ENCODE assay signal across 8 mouse cellular contexts in the genomic region with DNA sequence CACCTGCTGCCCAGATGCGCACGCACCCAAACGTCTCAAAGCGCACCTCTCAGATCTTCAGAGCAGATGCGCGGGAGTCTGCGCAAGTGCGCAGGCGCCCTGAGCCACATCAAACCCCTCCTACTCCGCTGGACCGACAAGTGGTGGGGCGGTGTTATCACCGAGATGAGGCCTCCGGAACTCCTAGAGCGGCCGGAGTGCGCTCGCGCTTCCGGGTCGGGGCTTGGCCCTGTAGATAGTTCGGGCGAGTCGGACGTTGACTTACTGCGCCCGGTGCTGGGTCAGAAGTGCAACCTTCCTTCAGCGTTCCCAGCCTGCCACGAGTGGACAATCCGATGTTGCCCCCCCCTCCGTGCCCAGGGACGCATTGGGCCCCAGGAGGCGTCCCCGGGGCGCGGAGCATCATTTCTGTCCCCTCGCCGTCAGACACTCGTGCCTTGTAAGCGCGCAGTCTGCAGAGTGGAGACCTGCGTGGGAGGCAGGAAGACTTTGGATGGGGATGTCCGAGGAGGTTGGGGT. TPM values are rescaled to one million over a fixed set of nuclear protein-coding genes. Genes with fewer than 3 reads are reported as not detected.
DNase-seq lines count a peak whose midpoint lies in the region; ATAC-seq lines count a peak whose summit lies in the region.

No protein-coding gene starts in this region.

- DNase-seq in 3T3-L1 (ENCODE audit: low read depth, low spot score) = peak; percentile 88
- peak; percentile 52 to 67 for DNase-seq in adrenal gland, postnatal 4 days (ENCODE audit: low spot score in 2 of 2)
- DNase-seq in embryonic facial prominence, embryonic 14.5 days (ENCODE audit: low spot score) = peak; percentile 98
- peak; percentile 87 for DNase-seq in heart, adult 9 months (ENCODE audit: low spot score in 2 of 2)
- peak; percentile 69 to 71 for DNase-seq in monocyte, adult 2 months (ENCODE audit: low read depth in 1 of 2, low spot score in 2 of 2)
- DNase-seq in spleen, postnatal 36 days (ENCODE audit: low spot score in 2 of 2) = peak; percentile 92 to 94

- under 1% methylated on average over 42 of the region's 43 CpGs for WGBS in embryonic facial prominence, embryonic 14.5 days
- under 1% methylated on average over 43 of the region's 43 CpGs for WGBS in kidney, embryonic 14.5 days
- WGBS in limb, embryonic 15.5 days = under 1% methylated on average over 43 of the region's 43 CpGs

- H3K27me3 ChIP-seq in embryonic facial prominence, embryonic 14.5 days (replicated peaks; ENCODE audit: control insufficient read depth, insufficient read depth, low read length) = no peaks in the 10 kb centered on the region
- H3K27me3 ChIP-seq in kidney, embryonic 14.5 days (ENCODE audit: control insufficient read depth, insufficient read depth, low read length) = no peaks in the 10 kb centered on the region
- no peaks in the 10 kb centered on the region for H3K27me3 ChIP-seq in limb, embryonic 15.5 days

- ATAC-seq in embryonic facial prominence, embryonic 14.5 days (ENCODE audit: low read depth) = peak; percentile 94
- ATAC-seq in kidney, embryonic 14.5 days (ENCODE audit: low FRiP score, low TSS enrichment) = peak; percentile 93
- peak; percentile 83 for ATAC-seq in limb, embryonic 15.5 days (ENCODE audit: insufficient number of reproducible peaks, low FRiP score, low TSS enrichment, low read depth)

- peak overlapping the region; percentile 89 for H3K9ac ChIP-seq in embryonic facial prominence, embryonic 14.5 days (ENCODE audit: low read depth, low read length)
- peak overlapping the region; percentile 85 for H3K9ac ChIP-seq in kidney, embryonic 14.5 days (ENCODE audit: low read depth, low read length)
- H3K9ac ChIP-seq in limb, embryonic 15.5 days = peak overlapping the region; percentile 83

- H3K36me3 ChIP-seq in embryonic facial prominence, embryonic 14.5 days (ENCODE audit: control insufficient read depth, insufficient read depth, low read length) = peaks cover 41% of the 10 kb centered on the region
- H3K36me3 ChIP-seq in kidney, embryonic 14.5 days (ENCODE audit: control insufficient read depth, insufficient read depth, low read length) = peaks cover 38% of the 10 kb centered on the region
- peaks cover 38% of the 10 kb centered on the region for H3K36me3 ChIP-seq in limb, embryonic 15.5 days

- H3K9me3 ChIP-seq in embryonic facial prominence, embryonic 14.5 days (ENCODE audit: control insufficient read depth, low read length) = no peaks in the 10 kb centered on the region
- no peaks in the 10 kb centered on the region for H3K9me3 ChIP-seq in kidney, embryonic 14.5 days (ENCODE audit: control insufficient read depth, low read length)
- no peaks in the 10 kb centered on the region for H3K9me3 ChIP-seq in limb, embryonic 15.5 days

- peak overlapping the region; percentile 92 for H3K4me2 ChIP-seq in embryonic facial prominence, embryonic 14.5 days (ENCODE audit: low read depth, low read length)
- H3K4me2 ChIP-seq in kidney, embryonic 14.5 days (replicated peaks; ENCODE audit: low read depth, low read length) = peak overlapping the region; percentile 86
- H3K4me2 ChIP-seq in limb, embryonic 15.5 days = peak overlapping the region; percentile 79

- peak overlapping the region; percentile 48 for H3K27ac ChIP-seq in embryonic facial prominence, embryonic 14.5 days (replicated peaks; ENCODE audit: low read depth, low read length)
- 0 out of 2 replicates have a peak overlapping the region, but pooled peaks have one; percentile 17 for H3K27ac ChIP-seq in kidney, embryonic 14.5 days (ENCODE audit: low read depth, low read length)
- peak overlapping the region; percentile 78 for H3K27ac ChIP-seq in limb, embryonic 15.5 days

- peaks cover 10% of the 10 kb centered on the region for H3K4me1 ChIP-seq in embryonic facial prominence, embryonic 14.5 days (ENCODE audit: control insufficient read depth, insufficient read depth, low read length)
- H3K4me1 ChIP-seq in kidney, embryonic 14.5 days (ENCODE audit: control insufficient read depth, insufficient read depth, low read length) = peaks cover 15% of the 10 kb centered on the region
- H3K4me1 ChIP-seq in limb, embryonic 15.5 days = peaks cover 28% of the 10 kb centered on the region

- H3K4me3 ChIP-seq in embryonic facial prominence, embryonic 14.5 days (ENCODE audit: low read depth, low read length) = peak overlapping the region; percentile 59
- H3K4me3 ChIP-seq in kidney, embryonic 14.5 days (ENCODE audit: low read length) = peak overlapping the region; percentile 80
- peak overlapping the region; percentile 70 for H3K4me3 ChIP-seq in limb, embryonic 15.5 days

RNA-seq across cellular contexts. Expression of a gene that starts 5.9 kb away (rescaled TPM):
- total RNA-seq in adrenal gland, postnatal 4 days (2021) = 100 to 1,000 TPM; 667 to 692 TPM
- polyA plus RNA-seq in embryonic facial prominence, embryonic 14.5 days (2014; fragmentation: Nextera tagmentation; extraction: Ambion mirVana) = 992 and 1,026 TPM in 2 replicates
- 1,099 and 1,259 TPM in 2 replicates for polyA plus RNA-seq in kidney, embryonic 14.5 days (2014; fragmentation: Nextera tagmentation; extraction: Ambion mirVana)
- polyA plus RNA-seq in limb, embryonic 15.5 days (2015; fragmentation: Nextera tagmentation; extraction: Ambion mirVana) = 706 and 819 TPM in 2 replicates

RNA-seq across cellular contexts. Expression of a gene that starts 37.6 kb away (rescaled TPM):
- 1 to 10 TPM in 1 of 2 experiments, under 1 TPM in 1; 0.68 to 2.2 TPM for total RNA-seq in adrenal gland, postnatal 4 days (2021)
- polyA plus RNA-seq in embryonic facial prominence, embryonic 14.5 days (2014; fragmentation: Nextera tagmentation; extraction: Ambion mirVana) = 6.9 and 10.0 TPM in 2 replicates
- polyA plus RNA-seq in kidney, embryonic 14.5 days (2014; fragmentation: Nextera tagmentation; extraction: Ambion mirVana) = 0.50 and 1.7 TPM in 2 replicates
- 2.1 and 2.8 TPM in 2 replicates for polyA plus RNA-seq in limb, embryonic 15.5 days (2015; fragmentation: Nextera tagmentation; extraction: Ambion mirVana)

Comparison
In these comparisons a context has a peak if more than half of its experiments do, and no peak if none do; other contexts are left out.
1. Peak in every context shown above with its lines: DNase-seq, ATAC-seq, H3K4me3 ChIP-seq and H3K27ac ChIP-seq.
2. H3K27ac ChIP-seq: peak in every context shown above with its lines; median percentile 78 in limb, embryonic 15.5 days; 48 in embryonic facial prominence, embryonic 14.5 days; 17 in kidney, embryonic 14.5 days.